Mouse (Mus musculus) ES-Bruce4 (cell line): Measurements from ENCODE around the gene Hoxa3. TPM values are rescaled to one million over a fixed set of nuclear protein-coding genes. Genes with fewer than 3 reads are reported as not detected.

Source experiments
- H3K27ac ChIP-seq: 2 replicates; pipeline ENCODE4 v1.5.1; 2012; ENCODE audit warnings: low read length, inconsistent platforms; ENCODE audit not compliant: insufficient read depth
- H3K27me3 ChIP-seq: 2 replicates; pipeline ENCODE4 v1.6.1; 2012; ENCODE audit warnings: mild to moderate bottlenecking, low read length, inconsistent platforms; ENCODE audit not compliant: control insufficient read depth, poor library complexity, insufficient read depth, severe bottlenecking
- H3K36me3 ChIP-seq: 2 replicates; pipeline ENCODE4 v1.6.1; 2012; ENCODE audit warnings: inconsistent platforms, mild to moderate bottlenecking, low read length, moderate library complexity; ENCODE audit not compliant: control insufficient read depth, poor library complexity, insufficient read depth, severe bottlenecking
- H3K4me1 ChIP-seq: one replicate; pipeline ENCODE4 v1.8.1; 2011; ENCODE audit warnings: low read length; ENCODE audit not compliant: control insufficient read depth, insufficient read depth
- H3K4me3 ChIP-seq: 2 replicates; pipeline ENCODE4 v1.5.1; 2011; ENCODE audit warnings: low read depth, mild to moderate bottlenecking, low read length
- H3K9ac ChIP-seq: 2 replicates; pipeline ENCODE4 v1.6.1; 2012; ENCODE audit warnings: low read depth, mild to moderate bottlenecking, inconsistent platforms; ENCODE audit not compliant: poor library complexity, severe bottlenecking
- H3K9me3 ChIP-seq: replicated peaks from 2 replicates; pipeline ENCODE4 v1.6.1; 2012; ENCODE audit warnings: mild to moderate bottlenecking, low read length, inconsistent platforms; ENCODE audit not compliant: control insufficient read depth, poor library complexity, insufficient read depth, severe bottlenecking
- CTCF ChIP-seq: IDR thresholded peaks from one replicate; pipeline ENCODE4 v1.8.1; 2011; ENCODE audit warnings: low read depth, low read length
- EP300 ChIP-seq: IDR thresholded peaks from 2 replicates; pipeline ENCODE4 v1.6.1; 2011; ENCODE audit warnings: low read depth, low read length; ENCODE audit not compliant: insufficient read depth
- POLR2A ChIP-seq: IDR thresholded peaks from one replicate; pipeline ENCODE4 v1.8.1; 2011; ENCODE audit warnings: low read length; ENCODE audit not compliant: insufficient read depth
- polyA plus RNA-seq: library from polyadenylated mRNA; stranded (reverse); fragments of >200 nt; gene quantifications from 2 replicates; pipeline ENCODE4 v1.2.4, GENCODE M21; 2011; ENCODE audit warnings: low read depth; ENCODE audit not compliant: missing spikeins, insufficient read depth, insufficient read length

Hoxa3 gene
- polyA plus RNA-seq, 1 experiment = 0.25 TPM

GRCm38 (mm10) chr6:52163366-52164031, 49.6 kb downstream of the Hoxa3 start:
- Histone ChIP-seq H3K36me3 (no peaks in the 10 kb centered on the region), H3K4me1 (peaks cover 7% of the 10 kb centered on the region), H3K27me3 (peaks cover 43% of the 10 kb centered on the region), H3K9ac (no peak overlapping the region), H3K4me3 (no peak overlapping the region), H3K27ac (no peak overlapping the region), H3K9me3 (no peaks in the 10 kb centered on the region)
- no peak for TF ChIP-seq POLR2A
- no peak for TF ChIP-seq EP300
- no peak for TF ChIP-seq CTCF

GRCm38 (mm10) chr6:52162611-52163365, 50.3 kb downstream of the Hoxa3 start:
- peaks cover 40% of the 10 kb centered on the region for H3K27me3 ChIP-seq
- no peak overlapping the region for H3K9ac ChIP-seq
- H3K4me1 ChIP-seq = peaks cover 7% of the 10 kb centered on the region

GRCm38 (mm10) chr6:52162093-52162380, 51.1 kb downstream of the Hoxa3 start:
- Histone ChIP-seq H3K4me3 (no peak overlapping the region), H3K27ac (no peak overlapping the region)

More at GRCm38 (mm10) chr6:52162611-52163365, 50.3 kb downstream of the Hoxa3 start:
- no peak overlapping the region for H3K27ac ChIP-seq
- H3K9me3 ChIP-seq = no peaks in the 10 kb centered on the region
- TF ChIP-seq CTCF (no peak), EP300 (no peak), POLR2A (no peak)
- H3K4me3 ChIP-seq = no peak overlapping the region
- no peaks in the 10 kb centered on the region for H3K36me3 ChIP-seq

GRCm38 (mm10) chr6:52161336-52162092, 51.6 kb downstream of the Hoxa3 start:
- Histone ChIP-seq H3K36me3 (no peaks in the 10 kb centered on the region), H3K27ac (no peak overlapping the region), H3K4me3 (no peak overlapping the region), H3K9ac (no peak overlapping the region), H3K4me1 (peaks cover 7% of the 10 kb centered on the region), H3K27me3 (peaks cover 35% of the 10 kb centered on the region), H3K9me3 (no peaks in the 10 kb centered on the region)
- no peak for TF ChIP-seq POLR2A
- no peak for TF ChIP-seq EP300
- no peak for TF ChIP-seq CTCF

More at GRCm38 (mm10) chr6:52162093-52162380, 51.1 kb downstream of the Hoxa3 start:
- Histone ChIP-seq H3K27me3 (peaks cover 34% of the 10 kb centered on the region), H3K9me3 (no peaks in the 10 kb centered on the region), H3K4me1 (peaks cover 7% of the 10 kb centered on the region), H3K9ac (no peak overlapping the region), H3K36me3 (no peaks in the 10 kb centered on the region)
- TF ChIP-seq EP300 (no peak), CTCF (no peak), POLR2A (no peak)

GRCm38 (mm10) chr6:52160511-52161335, 52.4 kb downstream of the Hoxa3 start:
- H3K27me3 ChIP-seq = peaks cover 34% of the 10 kb centered on the region
- peaks cover 7% of the 10 kb centered on the region for H3K4me1 ChIP-seq
- H3K27ac ChIP-seq = no peak overlapping the region
- no peak overlapping the region for H3K4me3 ChIP-seq
- H3K36me3 ChIP-seq = no peaks in the 10 kb centered on the region
- no peak overlapping the region for H3K9ac ChIP-seq
- TF ChIP-seq POLR2A (no peak), CTCF (no peak), EP300 (no peak)
- H3K9me3 ChIP-seq = no peaks in the 10 kb centered on the region
